Mouse (Mus musculus) left cerebral cortex, postnatal 4 days (tissue): ENCODE data around the gene Orc6. TPM values are rescaled to one million over a fixed set of nuclear protein-coding genes. Genes with fewer than 3 reads are reported as not detected.

Source experiments
- total RNA-seq, 2 experiments: library from RNA; stranded (reverse); gene quantifications; 2 replicates each; pipeline ENCODE4 v1.2.3; 2021

Gene Orc6
- total RNA-seq, 2 experiments from 2014 or later = 45.3 to 45.9 TPM

Other genes with a start within 250 kb of the Orc6 start
- 10 to 100 TPM; 79.0 to 80.0 TPM for gene Fbxw9, start 239.6 kb upstream of the Orc6 start, total RNA-seq
- not detected for gene Gm5741, start 231.7 kb upstream of the Orc6 start, total RNA-seq
- 10 to 100 TPM; 79.9 to 82.3 TPM for gene Dhps, start 227.9 kb upstream of the Orc6 start, total RNA-seq
- 10 to 100 TPM; 60.9 to 61.2 TPM for gene Wdr83os, start 218.9 kb upstream of the Orc6 start, total RNA-seq
- 10 to 100 TPM; 21.4 to 21.7 TPM for gene Wdr83, start 218.3 kb upstream of the Orc6 start, total RNA-seq
- gene Man2b1, start 216.4 kb upstream of the Orc6 start, total RNA-seq = 10 to 100 TPM; 25.2 to 26.5 TPM
- 1 to 10 TPM; 6.5 to 6.8 TPM for gene Zfp791, start 176.5 kb upstream of the Orc6 start, total RNA-seq
- not detected for gene Cks1brt, start 147.7 kb upstream of the Orc6 start, total RNA-seq
- gene Olfr371, start 73.6 kb upstream of the Orc6 start, total RNA-seq = not detected
- 100 to 1,000 TPM; 144 to 149 TPM for gene Vps35, start 170 bp downstream of the Orc6 start, total RNA-seq
- gene Mylk3, start 86.7 kb downstream of the Orc6 start, total RNA-seq = under 1 TPM; 0.12 to 0.20 TPM
- gene 4921524J17Rik, start 133.2 kb downstream of the Orc6 start, total RNA-seq = 10 to 100 TPM; 20.0 to 23.3 TPM
- 10 to 100 TPM; 40.0 to 40.9 TPM for gene Gpt2, start 192.9 kb downstream of the Orc6 start, total RNA-seq